Mouse (Mus musculus): ENCODE data around the gene Cd2. TPM values are rescaled to one million over a fixed set of nuclear protein-coding genes. Genes with fewer than 3 reads are reported as not detected.

Gene Cd2
- not detected for total RNA-seq (2021)
- long read RNA-seq, experiment 1: 0 reads
- long read RNA-seq, experiment 2: 0 reads

GRCm38 (mm10) chr3:101287911-101288311, at the start of gene Cd2:
TSS of gene Cd2 (minus strand) at chr3:101287939.
- intact Hi-C loops (cut with DNase I): no loop called here

GRCm38 (mm10) chr3:101328617-101329016, 40.9 kb upstream of the Cd2 start:
- intact Hi-C loops (cut with DNase I): no loop called here
- DNase-seq (ENCODE audit: low spot score in 2 of 2): no peak

More at GRCm38 (mm10) chr3:101287911-101288311, at the start of gene Cd2:
- DNase-seq (ENCODE audit: low spot score in 2 of 2): no peak

GRCm38 (mm10) chr3:101327248-101327647, 39.5 kb upstream of the Cd2 start:
- DNase-seq (ENCODE audit: low spot score in 2 of 2): no peak
- intact Hi-C loops (cut with DNase I): no loop called here

- no peak for DNase-seq (ENCODE audit: low spot score in 2 of 2)
Measured at GRCm38 (mm10) chr3:101322437-101322836, 34.7 kb upstream of the Cd2 start.

GRCm38 (mm10) chr3:101320874-101321273, 33.1 kb upstream of the Cd2 start:
- intact Hi-C loops (cut with DNase I): no loop called here
- DNase-seq (ENCODE audit: low spot score in 2 of 2): no peak

More at GRCm38 (mm10) chr3:101322437-101322836, 34.7 kb upstream of the Cd2 start:
- intact Hi-C loops (cut with DNase I): no loop called here

- intact Hi-C loops (cut with DNase I): loop anchor here (10.0 kb wide), 1 partner anchor 496 kb away; no protein-coding TSS in a partner anchor
- no peak for DNase-seq (ENCODE audit: low spot score in 2 of 2)
Measured at GRCm38 (mm10) chr3:101318516-101319170, 30.9 kb upstream of the Cd2 start.

- peak in 1 of 2 experiments; percentile 36 for DNase-seq (ENCODE audit: low spot score in 2 of 2)
- intact Hi-C loops (cut with DNase I): loop anchor here (10.0 kb wide), 1 partner anchor 497 kb away; no protein-coding TSS in a partner anchor
Measured at GRCm38 (mm10) chr3:101318115-101318514, 30.4 kb upstream of the Cd2 start.

GRCm38 (mm10) chr3:101314954-101315353, 27.2 kb upstream of the Cd2 start:
- intact Hi-C loops (cut with DNase I): loop anchor here (10.0 kb wide), 1 partner anchor 500 kb away; no protein-coding TSS in a partner anchor
- no peak for DNase-seq (ENCODE audit: low spot score in 2 of 2)

- intact Hi-C loops (cut with DNase I): loop anchor here (10.0 kb wide), 1 partner anchor 501 kb away; no protein-coding TSS in a partner anchor
- DNase-seq (ENCODE audit: low spot score in 2 of 2): no peak
Measured at GRCm38 (mm10) chr3:101313266-101314051, 25.7 kb upstream of the Cd2 start.

GRCm38 (mm10) chr3:101310977-101311376, 23.2 kb upstream of the Cd2 start:
- intact Hi-C loops (cut with DNase I): loop anchor here (10.0 kb wide), 1 partner anchor 504 kb away; no protein-coding TSS in a partner anchor
- no peak for DNase-seq (ENCODE audit: low spot score in 2 of 2)

- no peak for DNase-seq (ENCODE audit: low spot score in 2 of 2)
Measured at GRCm38 (mm10) chr3:101309626-101310025, 21.9 kb upstream of the Cd2 start.

GRCm38 (mm10) chr3:101306090-101306489, 18.4 kb upstream of the Cd2 start:
- intact Hi-C loops (cut with DNase I): loop anchor here (10.0 kb wide), 1 partner anchor 99 kb away; no protein-coding TSS in a partner anchor
- DNase-seq (ENCODE audit: low spot score in 2 of 2): no peak

More at GRCm38 (mm10) chr3:101309626-101310025, 21.9 kb upstream of the Cd2 start:
- intact Hi-C loops (cut with DNase I): loop anchor here (10.0 kb wide), 2 partner anchors 95 to 505 kb away; no protein-coding TSS in a partner anchor

- intact Hi-C loops (cut with DNase I): loop anchor here (10.0 kb wide), 1 partner anchor 100 kb away; no protein-coding TSS in a partner anchor
- DNase-seq (ENCODE audit: low spot score in 2 of 2): no peak
Measured at GRCm38 (mm10) chr3:101305046-101305445, 17.3 kb upstream of the Cd2 start.

- DNase-seq (ENCODE audit: low spot score in 2 of 2): peak; percentile 75 to 79
- intact Hi-C loops (cut with DNase I): loop anchor here (5.0 to 10.0 kb wide), 2 partner anchors 101 to 158 kb away; no protein-coding TSS in a partner anchor
Measured at GRCm38 (mm10) chr3:101304156-101304555, 16.4 kb upstream of the Cd2 start.

- peak; percentile 33 to 81 for DNase-seq (ENCODE audit: low spot score in 2 of 2)
- intact Hi-C loops (cut with DNase I): loop anchor here (5.0 to 10.0 kb wide), 2 partner anchors 104 to 162 kb away; no protein-coding TSS in a partner anchor
Measured at GRCm38 (mm10) chr3:101300271-101301071, 12.7 kb upstream of the Cd2 start.

- no peak for DNase-seq (ENCODE audit: low spot score in 2 of 2)
- intact Hi-C loops (cut with DNase I): no loop called here
Measured at GRCm38 (mm10) chr3:101299591-101299990, 11.9 kb upstream of the Cd2 start.

- intact Hi-C loops (cut with DNase I): no loop called here
- no peak for DNase-seq (ENCODE audit: low spot score in 2 of 2)
Measured at GRCm38 (mm10) chr3:101297221-101297620, 9.5 kb upstream of the Cd2 start.

- intact Hi-C loops (cut with DNase I): loop anchor here (1.0 to 2.0 kb wide), 2 partner anchors 191 to 322 kb away; no protein-coding TSS in a partner anchor
- no peak for DNase-seq (ENCODE audit: low spot score in 2 of 2)
Measured at GRCm38 (mm10) chr3:101295931-101296820, 8.4 kb upstream of the Cd2 start.
